Mouse (Mus musculus) embryonic facial prominence, embryonic 14.5 days (tissue): ENCODE results near the gene Tiprl. TPM values are rescaled to one million over a fixed set of nuclear protein-coding genes. Genes with fewer than 3 reads are reported as not detected.

Experiments used
- ATAC-seq: fragments of 200-750 bp; cut with Nextera tagmentation; 2 replicates; pipeline ENCODE4 v1.8.0; 2017; ENCODE audit warnings: low read depth, moderate number of reproducible peaks, moderate TSS enrichment
- DNase-seq: peaks from one replicate; pipeline ENCODE4 v3.0.0-alpha.2; 2015; ENCODE audit warnings: low spot score
- H3K27ac ChIP-seq: fragments of 300-500 bp; sonication (generic); replicated peaks from 2 replicates; pipeline ENCODE4 v1.5.1; 2014; ENCODE audit warnings: low read depth, mild to moderate bottlenecking, low read length, moderate library complexity
- H3K27me3 ChIP-seq: fragments of 300-500 bp; sonication (generic); replicated peaks from 2 replicates; pipeline ENCODE4 v1.6.1; 2014; ENCODE audit warnings: low read length; ENCODE audit not compliant: control insufficient read depth, insufficient read depth
- H3K36me3 ChIP-seq: fragments of 300-500 bp; sonication (generic); 2 replicates; pipeline ENCODE4 v1.6.1; 2014; ENCODE audit warnings: low read length, mixed read lengths; ENCODE audit not compliant: control insufficient read depth, insufficient read depth
- H3K4me1 ChIP-seq: fragments of 300-500 bp; sonication (generic); 2 replicates; pipeline ENCODE4 v1.6.1; 2014; ENCODE audit warnings: antibody characterized with exemption, low read length; ENCODE audit not compliant: control insufficient read depth, insufficient read depth
- H3K4me2 ChIP-seq: fragments of 300-500 bp; sonication (generic); 2 replicates; pipeline ENCODE4 v1.6.1; 2014; ENCODE audit warnings: low read depth, mild to moderate bottlenecking, low read length, moderate library complexity, mixed read lengths
- H3K4me3 ChIP-seq: fragments of 300-500 bp; sonication (generic); 2 replicates; pipeline ENCODE4 v1.5.1; 2014; ENCODE audit warnings: low read depth, mild to moderate bottlenecking, low read length
- H3K9ac ChIP-seq: fragments of 300-500 bp; sonication (generic); 2 replicates; pipeline ENCODE4 v1.6.1; 2014; ENCODE audit warnings: low read depth, mild to moderate bottlenecking, low read length, moderate library complexity, mixed read lengths
- H3K9me3 ChIP-seq: fragments of 300-500 bp; sonication (generic); 2 replicates; pipeline ENCODE4 v1.6.1; 2016; ENCODE audit warnings: low read length; ENCODE audit not compliant: control insufficient read depth
- WGBS: fragments of 180-500 bp; shearing (Covaris S2); extraction: QIAGEN DNeasy Blood & Tissue Kit; methylation state at CpG from one replicate; pipeline ENCODE4 v1.1.7; 2014; 5-methylcytosine and 5-hydroxymethylcytosine counted together
- polyA plus RNA-seq: library from polyadenylated mRNA; unstranded; fragments of >200 nt; fragmentation: Nextera tagmentation; extraction: Ambion mirVana; gene quantifications from 2 replicates; pipeline ENCODE4 v1.2.1, GENCODE M21; 2014

Gene Tiprl
- polyA plus RNA-seq, 1 experiment from 2014 or later = 90.6 TPM

GRCm38 (mm10) chr1:165229577-165229976, 7.2 kb downstream of the Tiprl start:
- no peaks in the 10 kb centered on the region for H3K27me3 ChIP-seq
- H3K9me3 ChIP-seq = no peaks in the 10 kb centered on the region
- H3K4me2 ChIP-seq = no peak overlapping the region
- peaks cover 18% of the 10 kb centered on the region for H3K36me3 ChIP-seq
- H3K27ac ChIP-seq = no peak overlapping the region
- ATAC-seq = no peak
- H3K4me1 ChIP-seq = no peaks in the 10 kb centered on the region
- DNase-seq = no peak
- H3K4me3 ChIP-seq = no peak overlapping the region
- WGBS = 94% methylated on average over 9 of the region's 9 CpGs
- no peak overlapping the region for H3K9ac ChIP-seq

DNA sequence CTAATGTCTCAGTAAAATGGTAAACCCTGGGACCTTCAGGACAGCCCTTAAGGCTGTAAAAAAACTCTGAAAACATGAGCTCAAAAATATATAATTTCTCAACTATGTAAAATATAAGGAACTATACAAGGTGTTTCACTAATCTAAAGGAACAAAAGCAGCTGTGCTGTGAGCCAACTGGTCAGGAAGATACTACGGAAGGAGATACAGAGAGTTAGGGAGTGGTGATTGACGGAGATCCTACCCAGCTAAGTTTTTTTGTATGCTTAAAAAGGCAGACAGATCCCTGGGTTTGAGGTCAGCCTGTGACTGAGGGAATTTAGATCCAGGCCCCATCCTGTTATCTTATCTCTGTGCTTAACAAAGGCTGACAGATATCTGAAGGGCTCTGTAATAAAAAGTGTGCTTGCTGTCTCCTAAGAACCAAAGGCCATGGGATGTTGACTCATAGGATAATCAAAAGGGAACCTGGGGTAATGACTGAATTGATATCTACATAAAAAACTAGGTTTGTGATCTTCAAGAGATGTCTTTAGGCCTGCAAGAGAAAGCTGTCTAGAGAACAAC, 19.7 kb downstream of the Tiprl start:
- Histone ChIP-seq H3K27ac (no peak overlapping the region), H3K4me3 (no peak overlapping the region), H3K9me3 (no peaks in the 10 kb centered on the region), H3K9ac (no peak overlapping the region), H3K4me1 (no peaks in the 10 kb centered on the region), H3K36me3 (peaks cover 72% of the 10 kb centered on the region), H3K4me2 (no peak overlapping the region), H3K27me3 (no peaks in the 10 kb centered on the region)
- WGBS = 93% methylated on average over 2 of the region's 2 CpGs
- no peak for ATAC-seq
- DNase-seq = no peak

- DNase-seq (no peak), ATAC-seq (no peak)
- peaks cover 60% of the 10 kb centered on the region for H3K36me3 ChIP-seq
- no peak overlapping the region for H3K9ac ChIP-seq
- WGBS = 78% methylated on average over 7 of the region's 7 CpGs
- H3K27ac ChIP-seq = no peak overlapping the region
- H3K4me1 ChIP-seq = no peaks in the 10 kb centered on the region
- H3K4me2 ChIP-seq = no peak overlapping the region
- H3K27me3 ChIP-seq = no peaks in the 10 kb centered on the region
- H3K4me3 ChIP-seq = no peak overlapping the region
- H3K9me3 ChIP-seq = no peaks in the 10 kb centered on the region
Observed at GRCm38 (mm10) chr1:165215831-165216230, 21.0 kb downstream of the Tiprl start.

DNA sequence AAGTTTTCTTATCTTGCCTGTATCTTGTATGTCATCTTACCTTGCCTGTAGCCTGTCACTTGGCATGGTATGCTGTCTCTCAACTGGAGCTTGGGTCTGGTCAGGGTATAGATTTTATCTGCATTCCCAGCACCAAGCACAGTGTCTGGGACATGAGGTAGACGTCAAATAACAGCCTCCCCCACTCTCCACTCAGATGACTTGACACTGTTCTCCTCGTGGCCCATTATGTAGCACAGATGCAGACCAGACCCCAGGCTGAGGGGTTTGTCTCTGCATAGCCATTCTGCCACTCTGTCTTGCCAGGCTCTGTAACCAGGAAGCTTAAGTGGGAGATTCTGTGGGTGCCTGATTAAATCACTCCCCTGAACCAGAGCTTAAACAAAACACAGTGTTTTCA, 31.2 kb downstream of the Tiprl start:
- no peaks in the 10 kb centered on the region for H3K9me3 ChIP-seq
- H3K9ac ChIP-seq = no peak overlapping the region
- 17% methylated on average over 2 of the region's 2 CpGs for WGBS
- ATAC-seq = no peak
- H3K27me3 ChIP-seq = no peaks in the 10 kb centered on the region
- H3K27ac ChIP-seq = no peak overlapping the region
- no peaks in the 10 kb centered on the region for H3K36me3 ChIP-seq
- H3K4me3 ChIP-seq = no peak overlapping the region
- no peak for DNase-seq
- no peak overlapping the region for H3K4me2 ChIP-seq
- no peaks in the 10 kb centered on the region for H3K4me1 ChIP-seq

- H3K9ac ChIP-seq = no peak overlapping the region
- H3K27me3 ChIP-seq = no peaks in the 10 kb centered on the region
- WGBS = 43% methylated on average over 2 of the region's 2 CpGs
- no peak for ATAC-seq
- H3K4me1 ChIP-seq = no peaks in the 10 kb centered on the region
- H3K27ac ChIP-seq = no peak overlapping the region
- no peak overlapping the region for H3K4me3 ChIP-seq
- H3K4me2 ChIP-seq = no peak overlapping the region
- no peak for DNase-seq
- H3K9me3 ChIP-seq = no peaks in the 10 kb centered on the region
- H3K36me3 ChIP-seq = no peaks in the 10 kb centered on the region
Observed at GRCm38 (mm10) chr1:165203488-165204035, 33.2 kb downstream of the Tiprl start.

- Histone ChIP-seq H3K4me2 (no peak overlapping the region), H3K9ac (no peak overlapping the region), H3K9me3 (no peaks in the 10 kb centered on the region), H3K4me3 (no peak overlapping the region), H3K27me3 (no peaks in the 10 kb centered on the region), H3K4me1 (no peaks in the 10 kb centered on the region), H3K27ac (no peak overlapping the region), H3K36me3 (no peaks in the 10 kb centered on the region)
- DNase-seq (no peak), ATAC-seq (no peak)
- 77% methylated on average over 4 of the region's 4 CpGs for WGBS
Observed at GRCm38 (mm10) chr1:165201445-165202012, 35.3 kb downstream of the Tiprl start.

DNA sequence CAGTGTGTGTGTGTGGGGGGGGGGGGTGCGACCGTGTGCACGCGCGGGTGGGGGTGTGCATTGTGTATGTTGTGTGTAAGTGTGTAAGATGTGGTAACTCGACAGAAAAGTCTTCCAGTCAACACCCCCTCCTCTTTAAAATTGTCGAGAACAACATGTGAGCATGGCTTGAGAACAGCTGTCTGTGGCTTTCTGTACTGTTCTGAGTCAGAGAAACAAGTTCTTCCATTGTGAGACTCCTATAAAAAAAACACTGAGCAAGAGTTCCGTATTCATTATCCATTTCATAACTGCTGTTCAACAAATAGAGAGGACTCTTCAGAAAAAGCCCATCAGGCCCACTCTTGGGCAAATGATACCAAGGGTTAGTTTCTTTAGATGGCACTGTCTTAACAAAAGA, 36.0 kb downstream of the Tiprl start:
- Histone ChIP-seq H3K4me3 (no peak overlapping the region), H3K36me3 (no peaks in the 10 kb centered on the region), H3K4me2 (no peak overlapping the region), H3K27ac (no peak overlapping the region), H3K27me3 (no peaks in the 10 kb centered on the region), H3K9ac (no peak overlapping the region), H3K4me1 (no peaks in the 10 kb centered on the region), H3K9me3 (no peaks in the 10 kb centered on the region)
- 66% methylated on average over 8 of the region's 8 CpGs for WGBS
- DNase-seq (no peak), ATAC-seq (no peak)

DNA sequence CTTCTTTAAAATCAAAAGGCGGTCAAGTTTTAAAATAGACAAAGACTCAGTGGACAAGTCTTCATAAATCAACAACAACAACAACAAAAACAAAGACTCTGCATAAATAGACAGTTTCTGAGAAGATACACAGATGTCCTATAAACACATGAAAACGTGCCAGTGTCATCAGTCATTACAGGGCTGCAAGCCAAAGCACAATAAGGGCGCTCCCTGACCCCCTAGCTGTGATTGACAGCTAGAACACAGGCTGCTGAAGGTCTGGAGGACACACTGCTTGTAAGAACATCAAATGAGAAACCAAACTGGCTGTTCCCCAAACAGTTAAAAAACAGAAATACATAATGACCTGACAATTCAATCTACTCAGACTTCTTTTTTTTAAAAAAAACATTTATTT, 37.2 kb downstream of the Tiprl start:
- no peak overlapping the region for H3K27ac ChIP-seq
- no peaks in the 10 kb centered on the region for H3K27me3 ChIP-seq
- 73% methylated on average over 3 of the region's 3 CpGs for WGBS
- H3K9me3 ChIP-seq = no peaks in the 10 kb centered on the region
- H3K4me1 ChIP-seq = peaks cover 3% of the 10 kb centered on the region; the same call in 1 of the 2 replicates
- no peak overlapping the region for H3K4me3 ChIP-seq
- no peak for ATAC-seq
- H3K36me3 ChIP-seq = no peaks in the 10 kb centered on the region
- no peak for DNase-seq
- H3K4me2 ChIP-seq = no peak overlapping the region
- no peak overlapping the region for H3K9ac ChIP-seq

DNA sequence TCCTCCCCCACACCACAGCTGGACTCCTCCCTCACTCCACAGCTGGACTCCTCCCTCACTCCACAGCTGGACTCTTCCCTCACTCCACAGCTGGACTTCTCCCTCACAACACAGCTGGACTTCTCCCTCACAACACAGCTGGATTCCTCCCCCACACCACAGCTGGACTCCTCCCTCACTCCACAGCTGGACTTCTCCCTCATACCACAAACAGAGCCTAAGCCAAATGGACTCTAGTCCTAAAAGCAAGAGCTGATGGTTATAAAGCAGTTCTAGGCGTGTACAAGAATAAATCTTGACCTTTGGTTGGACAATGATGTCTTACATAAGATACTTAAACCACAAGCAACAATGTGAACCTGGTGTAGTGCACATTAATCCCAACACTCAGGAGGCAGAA, 37.8 kb downstream of the Tiprl start:
- H3K27ac ChIP-seq = no peak overlapping the region
- DNase-seq (no peak), ATAC-seq (no peak)
- 67% methylated on average over 1 of the region's 1 CpGs for WGBS
- H3K9me3 ChIP-seq = no peaks in the 10 kb centered on the region
- no peak overlapping the region for H3K9ac ChIP-seq
- no peak overlapping the region for H3K4me2 ChIP-seq
- H3K4me1 ChIP-seq = peaks cover 6% of the 10 kb centered on the region; the same call in 1 of the 2 replicates
- no peaks in the 10 kb centered on the region for H3K27me3 ChIP-seq
- H3K36me3 ChIP-seq = no peaks in the 10 kb centered on the region
- no peak overlapping the region for H3K4me3 ChIP-seq
